Mouse (Mus musculus): Measurements from ENCODE around the gene Hoxa9. TPM values are rescaled to one million over a fixed set of nuclear protein-coding genes. Genes with fewer than 3 reads are reported as not detected.

Gene Hoxa9
- polyA plus RNA-seq, 1 experiment from 2014 or later: not detected

GRCm38 (mm10) chr6:52259081-52259790 lies 28.3 kb upstream of the Hoxa9 start:
- under 1% methylated on average over 24 of the region's 25 CpGs for WGBS
- H3K27ac ChIP-seq: no peak overlapping the region

GRCm38 (mm10) chr6:52256956-52257355 lies 26.1 kb upstream of the Hoxa9 start:
- Histone ChIP-seq H3K36me3 (no peaks in the 10 kb centered on the region), H3K27ac (no peak overlapping the region), H3K9ac (no peak overlapping the region), H3K9me3 (no peaks in the 10 kb centered on the region), H3K4me3 (no peak overlapping the region), H3K4me2 (replicated peaks) (no peak overlapping the region), H3K4me1 (peaks cover 8% of the 10 kb centered on the region; the same call in 1 of the 2 replicates), H3K27me3 (peaks cover 81% of the 10 kb centered on the region)
- ATAC-seq (ENCODE audit: insufficient number of reproducible peaks, insufficient read depth, low FRiP score, low TSS enrichment): no peak
- WGBS: under 1% methylated on average over 6 of the region's 6 CpGs

More at GRCm38 (mm10) chr6:52259081-52259790, 28.3 kb upstream of the Hoxa9 start:
- Histone ChIP-seq H3K36me3 (no peaks in the 10 kb centered on the region), H3K4me3 (peak overlapping the region; percentile 5; the same call in 1 of the 2 replicates), H3K9me3 (no peaks in the 10 kb centered on the region), H3K9ac (no peak overlapping the region), H3K27me3 (peaks cover 82% of the 10 kb centered on the region), H3K4me1 (peaks cover 4% of the 10 kb centered on the region; the same call in 1 of the 2 replicates), H3K4me2 (replicated peaks) (no peak overlapping the region)
- no peak for ATAC-seq (ENCODE audit: insufficient number of reproducible peaks, insufficient read depth, low FRiP score, low TSS enrichment)

- H3K9ac ChIP-seq: no peak overlapping the region
- peaks cover 83% of the 10 kb centered on the region for H3K27me3 ChIP-seq
- H3K36me3 ChIP-seq: no peaks in the 10 kb centered on the region
- no peak overlapping the region for H3K27ac ChIP-seq
- no peak overlapping the region for H3K4me3 ChIP-seq
- 1% methylated on average over 59 of the region's 59 CpGs for WGBS
- H3K9me3 ChIP-seq: no peaks in the 10 kb centered on the region
- H3K4me1 ChIP-seq: 0 out of 2 replicates have a peak, but pooled peaks cover 4% of the 10 kb centered on the region
- no peak overlapping the region for H3K4me2 ChIP-seq (replicated peaks)
- ATAC-seq (ENCODE audit: insufficient number of reproducible peaks, insufficient read depth, low FRiP score, low TSS enrichment): no peak
These were observed 22.9 kb upstream of the Hoxa9 start for GRCm38 (mm10) chr6:52253511-52254500.

- Histone ChIP-seq H3K9ac (no peak overlapping the region), H3K4me1 (0 out of 2 replicates have a peak, but pooled peaks cover 4% of the 10 kb centered on the region), H3K4me2 (replicated peaks) (no peak overlapping the region), H3K4me3 (no peak overlapping the region), H3K27ac (no peak overlapping the region), H3K9me3 (no peaks in the 10 kb centered on the region), H3K36me3 (no peaks in the 10 kb centered on the region), H3K27me3 (peaks cover 83% of the 10 kb centered on the region)
- ATAC-seq (ENCODE audit: insufficient number of reproducible peaks, insufficient read depth, low FRiP score, low TSS enrichment): no peak
- under 1% methylated on average over 35 of the region's 35 CpGs for WGBS
These were observed 22.0 kb upstream of the Hoxa9 start for GRCm38 (mm10) chr6:52252775-52253376.

GRCm38 (mm10) chr6:52252016-52252774 lies 21.3 kb upstream of the Hoxa9 start:
- 1% methylated on average over 24 of the region's 24 CpGs for WGBS
- peaks cover 84% of the 10 kb centered on the region for H3K27me3 ChIP-seq

GRCm38 (mm10) chr6:52251177-52251879 lies 20.4 kb upstream of the Hoxa9 start:
- ATAC-seq (ENCODE audit: insufficient number of reproducible peaks, insufficient read depth, low FRiP score, low TSS enrichment): no peak
- 4% methylated on average over 7 of the region's 7 CpGs for WGBS
- Histone ChIP-seq H3K9ac (no peak overlapping the region), H3K27me3 (peaks cover 87% of the 10 kb centered on the region), H3K9me3 (no peaks in the 10 kb centered on the region), H3K36me3 (no peaks in the 10 kb centered on the region), H3K27ac (no peak overlapping the region), H3K4me2 (replicated peaks) (no peak overlapping the region), H3K4me3 (no peak overlapping the region), H3K4me1 (0 out of 2 replicates have a peak, but pooled peaks cover 4% of the 10 kb centered on the region)

More at GRCm38 (mm10) chr6:52252016-52252774, 21.3 kb upstream of the Hoxa9 start:
- Histone ChIP-seq H3K9me3 (no peaks in the 10 kb centered on the region), H3K4me3 (no peak overlapping the region), H3K36me3 (no peaks in the 10 kb centered on the region), H3K27ac (no peak overlapping the region), H3K9ac (no peak overlapping the region), H3K4me1 (0 out of 2 replicates have a peak, but pooled peaks cover 4% of the 10 kb centered on the region), H3K4me2 (replicated peaks) (no peak overlapping the region)
- ATAC-seq (ENCODE audit: insufficient number of reproducible peaks, insufficient read depth, low FRiP score, low TSS enrichment): no peak

- H3K4me2 ChIP-seq (replicated peaks): no peak overlapping the region
- 0 out of 2 replicates have a peak, but pooled peaks cover 7% of the 10 kb centered on the region for H3K4me1 ChIP-seq
- H3K9me3 ChIP-seq: no peaks in the 10 kb centered on the region
- peaks cover 91% of the 10 kb centered on the region for H3K27me3 ChIP-seq
- no peak overlapping the region for H3K9ac ChIP-seq
- 0% methylated on average over 4 of the region's 4 CpGs for WGBS
- ATAC-seq (ENCODE audit: insufficient number of reproducible peaks, insufficient read depth, low FRiP score, low TSS enrichment): no peak
- H3K4me3 ChIP-seq: no peak overlapping the region
- H3K36me3 ChIP-seq: no peaks in the 10 kb centered on the region
- no peak overlapping the region for H3K27ac ChIP-seq
These were observed 18.9 kb upstream of the Hoxa9 start for GRCm38 (mm10) chr6:52249826-52250225.

GRCm38 (mm10) chr6:52249415-52249738 lies 18.5 kb upstream of the Hoxa9 start:
- WGBS: 0% methylated on average over 16 of the region's 16 CpGs
- peaks cover 93% of the 10 kb centered on the region for H3K27me3 ChIP-seq
- no peak for ATAC-seq (ENCODE audit: insufficient number of reproducible peaks, insufficient read depth, low FRiP score, low TSS enrichment)
- H3K27ac ChIP-seq: no peak overlapping the region
- H3K9me3 ChIP-seq: no peaks in the 10 kb centered on the region
- no peaks in the 10 kb centered on the region for H3K36me3 ChIP-seq
- no peak overlapping the region for H3K4me2 ChIP-seq (replicated peaks)
- H3K9ac ChIP-seq: no peak overlapping the region
- no peak overlapping the region for H3K4me3 ChIP-seq
- H3K4me1 ChIP-seq: 0 out of 2 replicates have a peak, but pooled peaks cover 7% of the 10 kb centered on the region

GRCm38 (mm10) chr6:52248638-52249414 lies 17.9 kb upstream of the Hoxa9 start:
- Histone ChIP-seq H3K4me3 (no peak overlapping the region), H3K4me2 (replicated peaks) (no peak overlapping the region), H3K27me3 (peaks cover 95% of the 10 kb centered on the region), H3K27ac (no peak overlapping the region), H3K36me3 (no peaks in the 10 kb centered on the region), H3K9ac (no peak overlapping the region), H3K9me3 (no peaks in the 10 kb centered on the region), H3K4me1 (0 out of 2 replicates have a peak, but pooled peaks cover 7% of the 10 kb centered on the region)
- WGBS: under 1% methylated on average over 27 of the region's 27 CpGs
- ATAC-seq (ENCODE audit: insufficient number of reproducible peaks, insufficient read depth, low FRiP score, low TSS enrichment): no peak

Measured in embryonic facial prominence, embryonic 12.5 days (tissue).